Mouse (Mus musculus) layer of hippocampus, adult 2 months (tissue): ENCODE measurements at regions not wholly inside any gene's neighbourhood (a gene's known extent, or its start where the extent isn't known, plus 50 kb on each side); places are given as distances from the start of the nearest gene placed in this dataset.

Source experiments
- DNase-seq, 2 experiments: peaks; one replicate each; pipeline ENCODE4 v3.0.0; 2022; ENCODE audit warnings: low spot score in 2 of 2
- H3K27ac ChIP-seq: fragments of 200-600 bp; 2 replicates; pipeline ENCODE4 v1.8.1; 2022
- H3K4me3 ChIP-seq: fragments of 200-600 bp; 2 replicates; pipeline ENCODE4 v1.8.1; 2022; ENCODE audit warnings: mild to moderate bottlenecking
- CTCF ChIP-seq: fragments of 200-600 bp; conservative IDR thresholded peaks from 2 replicates; pipeline ENCODE4 v1.8.1; 2022; ENCODE audit warnings: antibody characterized with exemption, mild to moderate bottlenecking, moderate library complexity

- no peak for TF ChIP-seq CTCF
- no peak for DNase-seq
- no peak overlapping the region for H3K27ac ChIP-seq
- H3K4me3 ChIP-seq: no peak overlapping the region
These were observed 377.1 kb downstream of the Zbbx start for GRCm38 (mm10) chr3:74787741-74788140.

GRCm38 (mm10) chr3:74778337-74778736 lies 386.5 kb downstream of the Zbbx start:
- no peak for TF ChIP-seq CTCF
- H3K4me3 ChIP-seq: no peak overlapping the region
- no peak for DNase-seq
- no peak overlapping the region for H3K27ac ChIP-seq

GRCm38 (mm10) chr3:74742123-74742522 lies 422.7 kb downstream of the Zbbx start:
- peak; percentile 9 to 12 for DNase-seq
- H3K27ac ChIP-seq: no peak overlapping the region
- peak; percentile 73 for TF ChIP-seq CTCF
- no peak overlapping the region for H3K4me3 ChIP-seq

- DNase-seq: no peak
- Histone ChIP-seq H3K27ac (no peak overlapping the region), H3K4me3 (no peak overlapping the region)
- TF ChIP-seq CTCF: no peak
These were observed 425.1 kb downstream of the Zbbx start for GRCm38 (mm10) chr3:74739718-74740117.
